Mouse (Mus musculus) spleen, postnatal 0 days (tissue): Measurements from ENCODE around the gene Irs4. TPM values are rescaled to one million over a fixed set of nuclear protein-coding genes. Genes with fewer than 3 reads are reported as not detected.

ENCODE experiments used
- polyA plus RNA-seq: library from polyadenylated mRNA; unstranded; fragments of >200 nt; fragmentation: Nextera tagmentation; extraction: Ambion mirVana; gene quantifications from 2 replicates; pipeline ENCODE4 v1.2.1, GENCODE M21; 2015

The Irs4 gene
- polyA plus RNA-seq: 0.02 TPM in 1 of 2 replicates, not detected in the other

DNA sequence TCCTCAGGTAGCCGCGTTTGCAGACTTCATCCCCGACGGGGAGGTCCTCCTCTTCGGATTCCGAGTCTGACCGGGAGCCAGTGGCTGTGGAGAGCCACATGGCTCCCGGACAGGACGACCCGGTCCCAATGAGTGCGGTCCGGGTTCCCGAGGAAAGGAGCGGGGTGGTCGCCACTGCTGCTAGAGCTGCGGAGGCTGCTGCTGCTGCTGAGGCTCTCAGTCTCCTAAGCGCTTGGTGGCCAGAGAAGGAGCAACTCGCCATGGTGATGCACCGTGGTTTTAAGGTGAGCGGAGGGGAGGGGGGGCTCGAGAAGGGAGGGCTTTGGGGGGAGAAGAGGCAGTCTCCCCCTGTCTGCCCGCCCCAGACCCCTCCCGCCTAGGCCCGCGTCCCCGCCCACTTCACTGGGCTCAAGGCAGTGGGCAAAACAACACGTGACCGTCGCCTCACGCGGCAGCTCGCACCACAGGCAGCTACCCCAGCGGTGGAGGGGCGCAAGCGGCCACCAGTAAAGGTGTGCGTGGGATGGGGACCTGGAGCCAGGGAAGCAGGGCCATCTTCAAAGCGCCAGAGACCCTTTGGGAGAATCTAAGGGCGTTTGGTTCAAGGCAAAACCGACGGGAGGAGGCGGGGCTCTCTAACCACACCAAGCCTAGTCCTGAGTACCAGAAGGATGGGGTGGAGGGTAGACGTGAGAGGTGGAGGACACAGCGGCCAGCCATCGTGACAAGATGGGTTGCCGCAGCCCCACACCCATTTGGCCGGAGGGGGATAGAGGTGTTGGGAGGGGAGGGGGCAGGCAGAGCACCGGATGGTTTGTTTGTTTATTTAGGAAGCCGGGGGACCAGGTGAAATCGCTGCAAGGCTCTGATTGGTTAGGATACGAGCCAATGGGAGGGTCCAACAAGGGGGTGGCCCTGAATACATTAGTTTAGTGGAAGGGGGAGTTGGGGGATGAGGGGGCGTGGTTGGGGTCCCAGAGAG lies at the start of gene Irs4:
Irs4 (minus strand) TSS at position 327 of the 982 bp plus-strand sequence.

Other genes with a start within 250 kb of the Irs4 start
- gene Col4a5, start 249.9 kb downstream of the Irs4 start, polyA plus RNA-seq: 1.9 and 2.7 TPM in 2 replicates
- 0.28 TPM in 1 of 2 replicates, not detected in the other for gene Gm15294, start 150.0 kb upstream of the Irs4 start, polyA plus RNA-seq